Mouse (Mus musculus) forebrain, embryonic 11.5 days (tissue): ENCODE measurements around the gene Lrrc25. TPM values are rescaled to one million over a fixed set of nuclear protein-coding genes. Genes with fewer than 3 reads are reported as not detected.
"Not testable (repeated sequence)": the region's sequence is repeated elsewhere in the genome, so short reads cannot be mapped to it uniquely, and the experiment has no call there.

ENCODE experiments used
- ATAC-seq: fragments of 200-750 bp; cut with Nextera tagmentation; replicated peaks from 2 replicates; pipeline ENCODE4 v1.8.0; 2017; ENCODE audit warnings: moderate TSS enrichment; ENCODE audit not compliant: low FRiP score
- DNase-seq: peaks from one replicate; pipeline ENCODE4 v3.0.0-alpha.2; 2017; ENCODE audit warnings: low spot score
- H3K27ac ChIP-seq: fragments of 300-500 bp; sonication (generic); 2 replicates; pipeline ENCODE4 v1.5.1; 2014; ENCODE audit warnings: low read depth, low read length
- H3K27me3 ChIP-seq: fragments of 300-500 bp; sonication (generic); 2 replicates; pipeline ENCODE4 v1.6.1; 2014; ENCODE audit warnings: mild to moderate bottlenecking, low read length, mixed read lengths; ENCODE audit not compliant: control insufficient read depth, insufficient read depth
- H3K36me3 ChIP-seq: fragments of 300-500 bp; sonication (generic); 2 replicates; pipeline ENCODE4 v1.6.1; 2014; ENCODE audit warnings: mild to moderate bottlenecking, low read length, moderate library complexity, mixed read lengths; ENCODE audit not compliant: control insufficient read depth, insufficient read depth
- H3K4me1 ChIP-seq: fragments of 300-500 bp; sonication (generic); replicated peaks from 2 replicates; pipeline ENCODE4 v1.6.1; 2014; ENCODE audit warnings: low read length, mixed read lengths; ENCODE audit not compliant: control insufficient read depth, insufficient read depth
- H3K4me2 ChIP-seq: fragments of 300-500 bp; sonication (generic); 2 replicates; pipeline ENCODE4 v1.6.1; 2014; ENCODE audit warnings: low read depth, mild to moderate bottlenecking, low read length, moderate library complexity, mixed read lengths; ENCODE audit not compliant: severe bottlenecking
- H3K4me3 ChIP-seq: fragments of 300-500 bp; sonication (generic); 2 replicates; pipeline ENCODE4 v1.5.1; 2014; ENCODE audit warnings: low read depth, low read length
- H3K9ac ChIP-seq: fragments of 300-500 bp; sonication (generic); 2 replicates; pipeline ENCODE4 v1.6.1; 2014; ENCODE audit warnings: low read length
- H3K9me3 ChIP-seq: fragments of 300-500 bp; sonication (generic); 2 replicates; pipeline ENCODE4 v1.6.1; 2016; ENCODE audit warnings: low read length, mixed read lengths; ENCODE audit not compliant: control insufficient read depth
- WGBS: fragments of 180-500 bp; shearing (Covaris S2); extraction: QIAGEN DNeasy Blood & Tissue Kit; methylation state at CpG from one replicate; pipeline ENCODE4 v1.1.7; 2014; 5-methylcytosine and 5-hydroxymethylcytosine counted together
- polyA plus RNA-seq: library from polyadenylated mRNA; unstranded; fragments of >200 nt; fragmentation: Nextera tagmentation; extraction: Ambion mirVana; gene quantifications from 2 replicates; pipeline ENCODE4 v1.2.1, GENCODE M21; 2014

Lrrc25 gene
- polyA plus RNA-seq, 1 experiment from 2014 or later: 1.2 TPM

- peak; percentile 68 for DNase-seq
- no peaks in the 10 kb centered on the region for H3K9me3 ChIP-seq
- WGBS: 33% methylated on average over 7 of the region's 7 CpGs
- H3K9ac ChIP-seq: no peak overlapping the region
- no peak overlapping the region for H3K4me3 ChIP-seq
- no peak overlapping the region for H3K27ac ChIP-seq
- no peaks in the 10 kb centered on the region for H3K27me3 ChIP-seq
- H3K36me3 ChIP-seq: peaks cover 2% of the 10 kb centered on the region; the same call in 1 of the 2 replicates
- ATAC-seq: peak; percentile 33; the same call in 1 of the 2 replicates
- no peaks in the 10 kb centered on the region for H3K4me1 ChIP-seq
- H3K4me2 ChIP-seq: no peak overlapping the region
Measured at GRCm38 (mm10) chr8:70585258-70585652, 30.7 kb upstream of the Lrrc25 start.

GRCm38 (mm10) chr8:70587955-70588354, 28.0 kb upstream of the Lrrc25 start:
- 95% methylated on average over 4 of the region's 4 CpGs for WGBS
- ATAC-seq: not testable (repeated sequence)

GRCm38 (mm10) chr8:70591569-70591968, 24.4 kb upstream of the Lrrc25 start:
- no peak overlapping the region for H3K4me3 ChIP-seq
- peaks cover 15% of the 10 kb centered on the region; the same call in 1 of the 2 replicates for H3K4me1 ChIP-seq
- no peak overlapping the region for H3K4me2 ChIP-seq
- no peak for DNase-seq
- H3K27ac ChIP-seq: no peak overlapping the region
- H3K36me3 ChIP-seq: no peaks in the 10 kb centered on the region; the same call in 1 of the 2 replicates
- ATAC-seq: no peak
- H3K27me3 ChIP-seq: no peaks in the 10 kb centered on the region; the same call in 1 of the 2 replicates
- no peak overlapping the region for H3K9ac ChIP-seq
- no peaks in the 10 kb centered on the region for H3K9me3 ChIP-seq
- 92% methylated on average over 12 of the region's 12 CpGs for WGBS

More at GRCm38 (mm10) chr8:70587955-70588354, 28.0 kb upstream of the Lrrc25 start:
- H3K27me3 ChIP-seq, DNase-seq, H3K27ac ChIP-seq, H3K4me3 ChIP-seq, H3K9me3 ChIP-seq, H3K36me3 ChIP-seq, H3K9ac ChIP-seq, H3K4me2 ChIP-seq, H3K4me1 ChIP-seq: not testable (repeated sequence)

- H3K9ac ChIP-seq: peak overlapping the region; percentile 47; the same call in 1 of the 2 replicates
Measured at GRCm38 (mm10) chr8:70593173-70593572, 22.8 kb upstream of the Lrrc25 start.

GRCm38 (mm10) chr8:70593961-70594609, 21.9 kb upstream of the Lrrc25 start, which contains the start of gene Isyna1:
TSS of gene Isyna1 (plus strand) at chr8:70594373.
- WGBS: under 1% methylated on average over 39 of the region's 40 CpGs
- H3K27ac ChIP-seq: peak within 1 kb of the TSS; percentile 46
- peak within 1 kb of the TSS; percentile 62 for H3K4me3 ChIP-seq
- no peaks in the 10 kb centered on the region; the same call in 1 of the 2 replicates for H3K36me3 ChIP-seq
- peak within 1 kb of the TSS; percentile 71 for H3K9ac ChIP-seq
- H3K4me2 ChIP-seq: peak within 1 kb of the TSS; percentile 96
- DNase-seq (peak; percentile 96), ATAC-seq (peak; percentile 82)
- peaks cover 31% of the 10 kb centered on the region for H3K4me1 ChIP-seq
- H3K9me3 ChIP-seq: no peaks in the 10 kb centered on the region
- H3K27me3 ChIP-seq: no peaks in the 10 kb centered on the region; the same call in 1 of the 2 replicates

More at GRCm38 (mm10) chr8:70593173-70593572, 22.8 kb upstream of the Lrrc25 start:
- ATAC-seq (no peak), DNase-seq (peak; percentile 65)
- no peak overlapping the region for H3K4me3 ChIP-seq
- peak overlapping the region; percentile 46; the same call in 1 of the 2 replicates for H3K27ac ChIP-seq
- H3K4me2 ChIP-seq: peak overlapping the region; percentile 96; the same call in 1 of the 2 replicates
- H3K9me3 ChIP-seq: no peaks in the 10 kb centered on the region
- no peaks in the 10 kb centered on the region; the same call in 1 of the 2 replicates for H3K27me3 ChIP-seq
- 57% methylated on average over 8 of the region's 8 CpGs for WGBS
- no peaks in the 10 kb centered on the region; the same call in 1 of the 2 replicates for H3K36me3 ChIP-seq
- peaks cover 22% of the 10 kb centered on the region for H3K4me1 ChIP-seq

- Histone ChIP-seq H3K4me1 (peaks cover 34% of the 10 kb centered on the region), H3K27ac (peak overlapping the region; percentile 15; the same call in 1 of the 2 replicates), H3K4me3 (peak overlapping the region; percentile 62), H3K36me3 (no peaks in the 10 kb centered on the region; the same call in 1 of the 2 replicates), H3K27me3 (no peaks in the 10 kb centered on the region; the same call in 1 of the 2 replicates), H3K9me3 (no peaks in the 10 kb centered on the region), H3K4me2 (peak overlapping the region; percentile 96), H3K9ac (peak overlapping the region; percentile 71)
- peak; percentile 1 for ATAC-seq
- DNase-seq: peak; percentile 81
- 11% methylated on average over 82 of the region's 82 CpGs for WGBS
Measured at GRCm38 (mm10) chr8:70594621-70595564, 21.1 kb upstream of the Lrrc25 start.

- Histone ChIP-seq H3K27me3 (no peaks in the 10 kb centered on the region; the same call in 1 of the 2 replicates), H3K4me3 (no peak overlapping the region)
- 95% methylated on average over 12 of the region's 12 CpGs for WGBS
Measured at GRCm38 (mm10) chr8:70595811-70596210, 20.1 kb upstream of the Lrrc25 start.

GRCm38 (mm10) chr8:70596216-70596615, 19.7 kb upstream of the Lrrc25 start:
- no peak overlapping the region for H3K4me2 ChIP-seq
- no peak overlapping the region for H3K9ac ChIP-seq
- H3K36me3 ChIP-seq: no peaks in the 10 kb centered on the region; the same call in 1 of the 2 replicates
- H3K27me3 ChIP-seq: no peaks in the 10 kb centered on the region; the same call in 1 of the 2 replicates
- ATAC-seq (no peak), DNase-seq (no peak)
- peaks cover 47% of the 10 kb centered on the region for H3K4me1 ChIP-seq
- H3K9me3 ChIP-seq: no peaks in the 10 kb centered on the region
- WGBS: 96% methylated on average over 18 of the region's 18 CpGs
- H3K4me3 ChIP-seq: no peak overlapping the region
- no peak overlapping the region for H3K27ac ChIP-seq

More at GRCm38 (mm10) chr8:70595811-70596210, 20.1 kb upstream of the Lrrc25 start:
- H3K4me1 ChIP-seq: peaks cover 43% of the 10 kb centered on the region
- H3K36me3 ChIP-seq: no peaks in the 10 kb centered on the region; the same call in 1 of the 2 replicates
- DNase-seq (no peak), ATAC-seq (no peak)
- H3K9ac ChIP-seq: no peak overlapping the region
- H3K27ac ChIP-seq: no peak overlapping the region
- H3K9me3 ChIP-seq: no peaks in the 10 kb centered on the region
- H3K4me2 ChIP-seq: no peak overlapping the region
